Mouse (Mus musculus) midbrain, embryonic 14.5 days (tissue): ENCODE data around the gene Clstn1. TPM values are rescaled to one million over a fixed set of nuclear protein-coding genes. Genes with fewer than 3 reads are reported as not detected.

Experiments used
- ATAC-seq: fragments of 200-750 bp; cut with Nextera tagmentation; 2 replicates; pipeline ENCODE4 v1.8.0; 2017; ENCODE audit warnings: moderate number of reproducible peaks, moderate library complexity; ENCODE audit not compliant: low FRiP score, low TSS enrichment
- DNase-seq: peaks from one replicate; pipeline ENCODE4 v3.0.0-alpha.2; 2015
- H3K27ac ChIP-seq: fragments of 300-500 bp; sonication (generic); replicated peaks from 2 replicates; pipeline ENCODE4 v1.5.1; 2014; ENCODE audit warnings: mild to moderate bottlenecking, low read depth, low read length, moderate library complexity
- H3K27me3 ChIP-seq: fragments of 300-500 bp; sonication (generic); 2 replicates; pipeline ENCODE4 v1.6.1; 2014; ENCODE audit warnings: low read length, control low read depth, mixed read lengths; ENCODE audit not compliant: control insufficient read depth, insufficient read depth
- H3K36me3 ChIP-seq: fragments of 300-500 bp; sonication (generic); 2 replicates; pipeline ENCODE4 v1.6.1; 2014; ENCODE audit warnings: low read length, control low read depth; ENCODE audit not compliant: control insufficient read depth, insufficient read depth
- H3K4me1 ChIP-seq: fragments of 300-500 bp; sonication (generic); 2 replicates; pipeline ENCODE4 v1.6.1; 2014; ENCODE audit warnings: mild to moderate bottlenecking, antibody characterized with exemption, low read length, control low read depth; ENCODE audit not compliant: control insufficient read depth, insufficient read depth
- H3K4me2 ChIP-seq: fragments of 300-500 bp; sonication (generic); 2 replicates; pipeline ENCODE4 v1.6.1; 2014; ENCODE audit warnings: mild to moderate bottlenecking, low read length, moderate library complexity
- H3K4me3 ChIP-seq: fragments of 300-500 bp; sonication (generic); replicated peaks from 2 replicates; pipeline ENCODE4 v1.5.1; 2014; ENCODE audit warnings: low read depth, low read length
- H3K9ac ChIP-seq: fragments of 300-500 bp; sonication (generic); replicated peaks from 2 replicates; pipeline ENCODE4 v1.6.1; 2014; ENCODE audit warnings: mild to moderate bottlenecking, low read length, moderate library complexity
- H3K9me3 ChIP-seq: fragments of 300-500 bp; sonication (generic); 2 replicates; pipeline ENCODE4 v1.6.1; 2016; ENCODE audit warnings: low read length, control low read depth, mixed read lengths; ENCODE audit not compliant: control insufficient read depth
- WGBS: fragments of 180-500 bp; shearing (Covaris S2); extraction: QIAGEN DNeasy Blood & Tissue Kit; methylation state at CpG from one replicate; pipeline ENCODE4 v1.1.7; 2014; 5-methylcytosine and 5-hydroxymethylcytosine counted together
- polyA plus RNA-seq: library from polyadenylated mRNA; unstranded; fragments of >200 nt; fragmentation: Nextera tagmentation; extraction: Ambion mirVana; gene quantifications from 2 replicates; pipeline ENCODE4 v1.2.1, GENCODE M21; 2014

The Clstn1 gene
- polyA plus RNA-seq, 1 experiment from 2014 or later, result 104 TPM

DNA sequence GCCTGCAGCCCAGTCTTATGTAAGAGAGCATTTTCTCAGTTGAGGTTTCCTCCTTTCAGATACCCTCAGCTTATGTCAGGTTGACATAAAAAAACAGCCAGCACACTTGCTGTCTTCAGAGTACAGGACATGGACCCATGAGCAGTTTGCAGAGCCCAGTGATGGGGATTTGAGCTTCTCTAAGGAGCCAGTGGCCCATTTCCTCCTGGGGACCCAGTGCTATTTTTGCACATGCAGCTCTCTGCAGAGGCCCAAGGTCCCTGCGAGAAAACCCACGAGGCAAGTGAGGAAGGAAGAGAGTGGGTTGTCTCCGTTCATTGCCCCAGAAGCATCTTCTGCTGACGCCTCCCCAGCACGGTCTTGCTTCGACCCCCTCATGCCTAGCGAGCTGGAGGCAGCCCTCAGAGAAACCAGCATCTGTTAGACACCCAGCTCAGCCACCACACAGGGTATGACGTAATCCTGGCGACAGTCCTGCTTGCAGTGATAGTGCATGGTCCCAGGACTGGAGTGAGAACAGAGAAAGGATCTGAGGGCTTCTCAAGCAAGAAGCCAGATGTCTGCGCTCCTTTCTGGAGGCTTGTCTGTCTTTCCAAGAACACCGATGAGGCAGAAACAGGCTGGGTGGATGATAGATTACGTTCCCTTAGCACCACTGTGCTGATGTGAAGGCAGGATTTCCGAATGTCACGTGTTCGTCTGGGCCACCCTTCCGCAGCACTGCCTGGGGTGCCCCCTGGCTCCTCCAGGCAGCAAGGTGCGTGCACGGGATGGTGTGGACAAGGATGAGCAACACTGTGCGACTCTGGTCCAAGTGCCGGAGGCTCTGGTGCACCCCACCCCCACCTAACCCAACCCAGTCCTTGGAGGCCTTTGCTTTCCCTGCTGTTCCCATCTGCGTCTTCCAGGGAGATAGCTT, 24.0 kb upstream of the Clstn1 start:
- H3K4me3 ChIP-seq, result no peak overlapping the region
- H3K27ac ChIP-seq, result peak overlapping the region; percentile 83
- ATAC-seq, result peak; percentile 51
- peaks cover 24% of the 10 kb centered on the region for H3K4me1 ChIP-seq
- peak overlapping the region; percentile 31; the same call in 1 of the 2 replicates for H3K9ac ChIP-seq
- H3K36me3 ChIP-seq, result peaks cover 7% of the 10 kb centered on the region; the same call in 1 of the 2 replicates
- H3K9me3 ChIP-seq, result no peaks in the 10 kb centered on the region; the same call in 1 of the 2 replicates
- H3K4me2 ChIP-seq, result no peak overlapping the region
- no peaks in the 10 kb centered on the region for H3K27me3 ChIP-seq
- peak; percentile 43 for DNase-seq
- WGBS, result 60% methylated on average over 21 of the region's 21 CpGs

DNA sequence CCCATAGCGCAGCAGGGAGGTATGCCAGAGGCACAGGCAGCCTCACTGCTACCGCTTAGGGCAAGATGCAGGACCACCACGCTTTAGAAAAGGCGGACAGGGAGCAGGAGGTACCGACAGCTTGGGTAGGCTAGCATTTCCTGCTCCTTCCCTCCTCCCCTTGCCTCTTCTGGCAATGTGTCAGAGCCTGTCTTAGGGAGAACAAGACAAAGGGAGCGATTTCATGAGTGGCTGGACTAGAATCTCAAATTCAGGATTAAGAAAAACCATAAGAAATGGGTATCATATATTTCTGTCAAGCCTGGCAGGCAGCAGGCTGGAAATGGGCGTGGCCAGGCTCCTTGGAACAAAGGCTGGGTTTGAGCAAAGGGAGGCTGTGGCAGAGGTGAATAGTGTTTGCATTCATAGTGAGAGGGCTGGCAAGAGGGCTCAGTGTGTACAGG, 23.3 kb upstream of the Clstn1 start:
- Histone ChIP-seq H3K27me3 (no peaks in the 10 kb centered on the region), H3K4me3 (no peak overlapping the region), H3K9ac (peak overlapping the region; percentile 31; the same call in 1 of the 2 replicates), H3K4me2 (no peak overlapping the region), H3K36me3 (peaks cover 5% of the 10 kb centered on the region; the same call in 1 of the 2 replicates), H3K27ac (peak overlapping the region; percentile 83), H3K9me3 (no peaks in the 10 kb centered on the region; the same call in 1 of the 2 replicates), H3K4me1 (peaks cover 26% of the 10 kb centered on the region)
- ATAC-seq, result peak; percentile 7; the same call in 1 of the 2 replicates
- 22% methylated on average over 7 of the region's 7 CpGs for WGBS
- DNase-seq, result peak; percentile 67

DNA sequence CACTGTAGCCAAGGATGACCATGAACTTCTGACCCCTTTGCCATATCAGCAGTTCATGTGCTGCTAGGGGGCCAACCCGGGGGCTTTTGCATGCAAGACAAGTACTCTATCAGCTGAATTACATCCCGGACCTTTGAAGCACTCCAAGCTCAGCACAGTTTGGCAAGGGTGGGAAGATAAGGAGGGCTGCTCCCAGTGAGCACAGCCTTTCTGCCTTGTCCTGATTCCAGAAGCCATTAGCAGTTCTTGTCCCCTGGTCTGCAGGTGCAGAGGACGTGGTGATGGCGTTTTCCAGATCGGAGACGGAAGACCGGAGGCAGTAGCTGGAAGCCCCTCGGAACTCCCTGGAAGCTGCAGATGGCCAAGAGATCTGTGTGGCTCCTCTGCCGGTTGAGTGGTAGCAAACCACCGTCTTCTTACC, 22.3 kb upstream of the Clstn1 start:
- H3K9ac ChIP-seq, result no peak overlapping the region
- ATAC-seq (no peak), DNase-seq (no peak)
- 86% methylated on average over 10 of the region's 10 CpGs for WGBS
- peak overlapping the region; percentile 15; the same call in 1 of the 2 replicates for H3K4me2 ChIP-seq
- no peaks in the 10 kb centered on the region for H3K27me3 ChIP-seq
- H3K4me1 ChIP-seq, result peaks cover 27% of the 10 kb centered on the region
- 0 out of 2 replicates have a peak overlapping the region, but pooled peaks have one; percentile 41 for H3K27ac ChIP-seq
- H3K36me3 ChIP-seq, result peaks cover 5% of the 10 kb centered on the region; the same call in 1 of the 2 replicates
- H3K9me3 ChIP-seq, result no peaks in the 10 kb centered on the region; the same call in 1 of the 2 replicates
- no peak overlapping the region for H3K4me3 ChIP-seq

DNA sequence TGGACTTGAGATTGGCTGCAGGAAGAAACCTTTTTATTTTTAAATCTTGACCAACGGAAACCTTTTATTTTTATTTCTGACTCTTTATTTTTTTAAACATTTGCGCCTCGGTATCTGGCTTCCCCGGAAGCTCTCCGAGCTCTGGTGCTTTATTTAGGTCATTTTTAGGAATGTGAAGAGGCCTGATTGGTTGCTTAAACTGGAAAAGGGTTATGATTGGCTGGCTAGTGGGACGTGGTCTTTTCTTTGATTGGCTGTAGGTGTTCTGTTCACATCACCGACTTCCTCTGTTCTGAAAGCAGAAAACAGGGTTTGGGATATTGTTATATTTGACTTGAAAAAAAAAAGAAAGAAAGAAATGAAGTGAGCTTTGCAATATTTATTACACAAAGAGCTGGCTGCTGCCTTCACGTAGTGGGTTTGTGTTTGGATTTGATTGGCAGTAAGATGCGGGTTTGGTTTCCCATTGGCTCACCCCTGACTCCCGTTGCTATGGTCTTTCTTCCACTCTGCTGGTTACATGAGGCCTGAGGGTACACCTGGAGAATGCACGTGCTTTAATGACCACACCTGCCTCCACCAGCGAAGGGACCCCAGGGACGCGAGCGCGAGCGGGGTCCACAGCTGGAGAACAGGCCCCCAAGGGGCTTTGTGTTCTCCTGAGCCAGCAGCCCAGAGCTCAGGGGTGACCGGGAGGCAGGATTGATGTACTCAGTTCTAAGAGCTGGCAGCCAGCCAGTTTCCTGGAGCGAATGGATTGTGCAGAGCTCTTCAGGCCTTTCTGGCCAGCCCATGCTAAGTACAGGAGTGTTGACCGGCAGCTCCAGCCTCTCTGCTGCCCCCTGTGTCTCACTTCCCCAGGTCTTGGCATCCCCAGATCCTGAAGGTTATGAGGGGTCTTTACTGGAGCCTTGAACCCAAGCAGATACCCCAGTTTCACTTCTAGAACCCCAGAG, 21.5 kb upstream of the Clstn1 start:
- H3K27me3 ChIP-seq, result no peaks in the 10 kb centered on the region
- peak overlapping the region; percentile 20; the same call in 1 of the 2 replicates for H3K9ac ChIP-seq
- peaks cover 27% of the 10 kb centered on the region for H3K4me1 ChIP-seq
- peak overlapping the region; percentile 41 for H3K4me2 ChIP-seq
- 49% methylated on average over 20 of the region's 20 CpGs for WGBS
- peak; percentile 87 for DNase-seq
- peaks cover 1% of the 10 kb centered on the region; the same call in 1 of the 2 replicates for H3K36me3 ChIP-seq
- peak overlapping the region; percentile 81 for H3K27ac ChIP-seq
- H3K4me3 ChIP-seq, result peak overlapping the region; percentile 7; the same call in 1 of the 2 replicates
- no peaks in the 10 kb centered on the region; the same call in 1 of the 2 replicates for H3K9me3 ChIP-seq
- peak; percentile 59 for ATAC-seq

DNA sequence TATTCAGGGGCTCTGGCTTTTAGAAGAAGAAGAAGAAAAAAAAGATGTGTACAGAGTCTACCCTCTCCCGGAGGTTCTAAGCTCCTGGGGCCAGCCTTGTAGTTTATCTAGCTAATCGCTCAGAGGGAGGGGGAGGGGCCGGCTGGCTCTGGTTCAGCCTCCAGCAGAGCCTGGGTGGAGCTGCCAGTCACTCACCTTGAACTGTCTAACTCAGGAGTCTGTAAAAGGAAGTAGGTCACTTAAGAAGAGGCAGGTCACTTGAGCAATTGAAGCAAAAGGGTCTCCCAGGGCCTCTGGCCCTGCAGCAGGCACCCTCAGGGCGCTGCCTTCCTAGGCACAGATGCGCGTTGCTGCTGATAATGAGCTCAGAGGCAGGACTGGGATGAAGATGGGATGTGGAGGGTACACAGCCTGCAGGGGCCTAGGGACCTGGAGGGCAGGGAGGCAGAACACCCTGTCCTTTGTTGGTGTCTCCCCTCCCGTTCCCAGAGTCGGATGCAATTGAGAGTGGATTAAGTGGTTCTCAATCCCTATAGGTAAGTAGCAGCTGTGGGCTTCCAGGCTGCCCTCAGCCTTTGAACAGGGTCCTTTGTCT, 18.7 kb upstream of the Clstn1 start:
- Histone ChIP-seq H3K27ac (peak overlapping the region; percentile 55), H3K9ac (peak overlapping the region; percentile 12; the same call in 1 of the 2 replicates), H3K36me3 (no peaks in the 10 kb centered on the region), H3K27me3 (no peaks in the 10 kb centered on the region), H3K4me2 (no peak overlapping the region), H3K9me3 (no peaks in the 10 kb centered on the region), H3K4me1 (peaks cover 22% of the 10 kb centered on the region), H3K4me3 (no peak overlapping the region)
- WGBS, result 7% methylated on average over 8 of the region's 8 CpGs
- ATAC-seq (no peak), DNase-seq (peak; percentile 58)

DNA sequence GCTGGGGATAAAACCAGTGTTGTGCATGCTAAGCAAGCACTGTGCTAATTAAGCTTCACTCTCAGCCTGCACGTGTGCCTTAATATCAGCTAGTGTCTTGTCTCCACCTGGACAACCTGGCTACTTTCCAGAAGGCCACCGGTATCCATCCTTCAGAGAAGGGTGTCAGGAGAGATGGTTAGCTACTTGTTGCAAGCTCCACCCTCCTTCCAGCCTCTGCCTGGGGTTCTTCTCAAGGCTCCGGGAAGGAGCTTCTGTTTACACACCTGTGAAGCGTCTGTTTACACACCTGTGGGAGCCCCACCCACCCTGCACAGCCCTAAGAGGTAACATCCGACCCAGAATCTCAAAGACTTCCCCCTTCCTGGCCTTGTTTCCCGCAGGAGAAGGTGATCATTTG, 17.6 kb upstream of the Clstn1 start:
- H3K9me3 ChIP-seq, result no peaks in the 10 kb centered on the region
- no peak overlapping the region for H3K4me2 ChIP-seq
- no peaks in the 10 kb centered on the region for H3K27me3 ChIP-seq
- peaks cover 14% of the 10 kb centered on the region; the same call in 1 of the 2 replicates for H3K4me1 ChIP-seq
- H3K4me3 ChIP-seq, result no peak overlapping the region
- no peak for DNase-seq
- 73% methylated on average over 6 of the region's 6 CpGs for WGBS
- ATAC-seq, result no peak
- no peaks in the 10 kb centered on the region for H3K36me3 ChIP-seq
- no peak overlapping the region for H3K27ac ChIP-seq
- no peak overlapping the region for H3K9ac ChIP-seq

DNA sequence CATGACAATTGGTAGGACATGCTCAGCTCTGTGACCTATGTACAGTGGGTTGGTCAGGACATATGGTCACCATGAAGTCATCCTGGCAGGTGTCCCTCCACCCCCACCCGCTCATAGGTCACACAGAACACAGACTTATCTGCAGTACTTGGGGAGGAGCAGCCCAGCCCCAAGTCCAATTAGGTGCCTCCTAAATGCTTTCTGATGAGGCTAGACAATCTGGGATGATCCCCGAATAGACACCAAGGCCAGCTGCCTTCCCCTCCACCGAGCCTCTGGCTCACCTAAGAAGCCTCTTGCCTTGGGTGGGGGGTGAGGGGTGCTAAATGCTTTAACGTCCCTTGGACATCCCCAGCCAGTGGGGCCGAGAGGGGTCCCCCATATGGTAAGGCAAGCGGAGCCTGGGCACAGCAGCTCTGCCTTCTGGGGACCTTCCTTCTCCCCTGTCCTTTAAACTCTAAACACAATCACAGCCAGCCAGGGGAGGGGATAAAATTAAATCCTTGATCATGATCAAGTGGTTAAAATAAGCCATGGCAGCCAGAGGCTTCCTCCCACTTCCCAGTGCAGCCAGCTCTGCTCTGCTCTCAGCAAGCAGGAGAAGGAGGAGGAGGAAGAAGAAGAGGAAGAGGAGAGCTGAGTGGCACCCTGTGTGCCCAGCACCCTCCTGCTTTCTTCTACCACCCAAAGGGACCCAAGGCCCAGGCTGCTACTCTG, 16.3 kb upstream of the Clstn1 start:
- H3K4me1 ChIP-seq, result peaks cover 8% of the 10 kb centered on the region; the same call in 1 of the 2 replicates
- WGBS, result 87% methylated on average over 6 of the region's 6 CpGs
- H3K9me3 ChIP-seq, result no peaks in the 10 kb centered on the region
- H3K9ac ChIP-seq, result no peak overlapping the region
- DNase-seq, result no peak
- H3K27ac ChIP-seq, result no peak overlapping the region
- H3K27me3 ChIP-seq, result no peaks in the 10 kb centered on the region
- no peak overlapping the region for H3K4me2 ChIP-seq
- H3K36me3 ChIP-seq, result no peaks in the 10 kb centered on the region
- no peak for ATAC-seq
- H3K4me3 ChIP-seq, result no peak overlapping the region
